Mouse (Mus musculus) mature B cell (primary cell): ENCODE measurements around the gene Btbd35f1.
"Not testable (repeated sequence)": the region's sequence is repeated elsewhere in the genome, so short reads cannot be mapped to it uniquely, and the experiment has no call there.

Experiments used
- in situ Hi-C: fragments of 300-500 bp; cut with MboI; formaldehyde crosslinking; loops from 2 replicates; pipeline ENCODE4 v1.14.3; 2019

Btbd35f1 gene

GRCm38 (mm10) chrX:32559755-32560154 is at the start of gene Btbd35f1:
Gene Btbd35f1 (plus strand): TSS chrX:32560055.
- in situ Hi-C loops: not testable (repeated sequence)

GRCm38 (mm10) chrX:32590878-32591542 is 31.2 kb downstream of the Btbd35f1 start:
- in situ Hi-C loops: not testable (repeated sequence)

- in situ Hi-C loops: not testable (repeated sequence)
Observed at GRCm38 (mm10) chrX:32601008-32601407, 41.2 kb downstream of the Btbd35f1 start.

- in situ Hi-C loops: not testable (repeated sequence)
Observed at GRCm38 (mm10) chrX:32601425-32601824, 41.6 kb downstream of the Btbd35f1 start.
